Mouse (Mus musculus) CH12.LX (cell line): Measurements from ENCODE around the gene Nfic. TPM values are rescaled to one million over a fixed set of nuclear protein-coding genes. Genes with fewer than 3 reads are reported as not detected.

Source experiments
- DNase-seq: peaks from one replicate; pipeline ENCODE4 v3.0.0-alpha.2; 2013; ENCODE audit errors: extremely low read depth
- H3K27ac ChIP-seq: 2 replicates; pipeline ENCODE4 v1.5.1; 2012; ENCODE audit warnings: low read depth, mild to moderate bottlenecking, control low read depth, moderate library complexity; ENCODE audit not compliant: insufficient read depth
- H3K27me3 ChIP-seq: replicated peaks from 2 replicates; pipeline ENCODE3; 2012; ENCODE audit warnings: inconsistent platforms
- H3K36me3 ChIP-seq, 2 experiments: replicated peaks in 1 of 2; 2 replicates each; pipeline versions ENCODE3 to v1.6.1; 2012; ENCODE audit warnings: inconsistent platforms in 1 of 2, low read length in 1 of 2, mild to moderate bottlenecking in 1 of 2, mixed read lengths in 1 of 2, moderate library complexity in 1 of 2; ENCODE audit not compliant: control insufficient read depth in 1 of 2, insufficient read depth in 1 of 2
- H3K4me1 ChIP-seq, 2 experiments: 2 replicates each; pipeline ENCODE4 v1.6.1; 2012; ENCODE audit warnings: inconsistent platforms in 1 of 2, moderate library complexity in 1 of 2; ENCODE audit not compliant: insufficient read depth in 2 of 2, control insufficient read depth in 1 of 2
- H3K4me2 ChIP-seq: 2 replicates; pipeline ENCODE4 v1.6.1; 2012; ENCODE audit warnings: low read depth, mild to moderate bottlenecking, control low read depth; ENCODE audit not compliant: poor library complexity, insufficient read depth, severe bottlenecking
- H3K4me3 ChIP-seq, 3 experiments: fragments of 150-350 bp in 1 of 3; sonication (generic) in 1 of 3; replicated peaks in 1 of 3; 2 replicates each; pipeline versions ENCODE3 to v1.5.1; 2011 to 2012; ENCODE audit warnings: low read depth in 2 of 3, low read length in 2 of 3, mild to moderate bottlenecking in 2 of 3, moderate library complexity in 2 of 3, control low read depth in 1 of 3, improper control_type of control experiment in 1 of 3, inconsistent platforms in 1 of 3, mixed read lengths in 1 of 3; ENCODE audit not compliant: poor library complexity in 1 of 3
- H3K79me2 ChIP-seq: replicated peaks from 2 replicates; pipeline ENCODE4 v1.6.1; 2012; ENCODE audit warnings: mild to moderate bottlenecking, moderate library complexity; ENCODE audit not compliant: control insufficient read depth, poor library complexity, insufficient read depth, severe bottlenecking; ENCODE audit errors: extremely low read depth
- H3K9ac ChIP-seq: 2 replicates; pipeline ENCODE4 v1.6.1; 2012; ENCODE audit warnings: low read depth, mild to moderate bottlenecking, control low read depth, moderate library complexity; ENCODE audit not compliant: insufficient read depth
- H3K9me3 ChIP-seq: replicated peaks from 2 replicates; pipeline ENCODE3; 2012; ENCODE audit warnings: low read length, inconsistent platforms, mixed read lengths
- BHLHE40 ChIP-seq: IDR thresholded peaks from 2 replicates; pipeline ENCODE4 v1.6.1; 2011; ENCODE audit warnings: mild to moderate bottlenecking, low read depth, low read length, improper control_type of control experiment
- CHD2 ChIP-seq: IDR thresholded peaks from 2 replicates; pipeline ENCODE4 v1.6.1; 2011; ENCODE audit warnings: low read length, improper control_type of control experiment
- EP300 ChIP-seq: IDR thresholded peaks from 2 replicates; pipeline ENCODE4 v1.6.1; 2011; ENCODE audit warnings: low read length, improper control_type of control experiment
- GABPA ChIP-seq: IDR thresholded peaks from 2 replicates; pipeline ENCODE4 v1.6.1; 2012; ENCODE audit warnings: low read depth, low read length, improper control_type of control experiment, inconsistent platforms; ENCODE audit not compliant: insufficient replicate concordance
- HCFC1 ChIP-seq: IDR thresholded peaks from 2 replicates; pipeline ENCODE4 v1.6.1; 2012; ENCODE audit warnings: low read depth, mild to moderate bottlenecking, inconsistent platforms, low read length, improper control_type of control experiment
- IRF4 ChIP-seq: IDR thresholded peaks from 2 replicates; pipeline ENCODE4 v1.6.1; 2014; ENCODE audit warnings: low read depth, mild to moderate bottlenecking, inconsistent platforms, low read length, improper control_type of control experiment
- MAFK ChIP-seq: IDR thresholded peaks from 2 replicates; pipeline ENCODE4 v1.6.1; 2011; ENCODE audit warnings: low read length, improper control_type of control experiment; ENCODE audit not compliant: insufficient replicate concordance
- MAX ChIP-seq: IDR thresholded peaks from 2 replicates; pipeline ENCODE4 v1.6.1; 2011; ENCODE audit warnings: low read length, improper control_type of control experiment
- MAZ ChIP-seq: IDR thresholded peaks from 2 replicates; pipeline ENCODE4 v1.6.1; 2012; ENCODE audit warnings: low read depth, mild to moderate bottlenecking, inconsistent platforms, low read length, improper control_type of control experiment, moderate library complexity
- MXI1 ChIP-seq: IDR thresholded peaks from 2 replicates; pipeline ENCODE4 v1.6.1; 2011; ENCODE audit warnings: mild to moderate bottlenecking, low read depth, low read length, improper control_type of control experiment
- NRF1 ChIP-seq: IDR thresholded peaks from 2 replicates; pipeline ENCODE4 v1.6.1; 2014; ENCODE audit warnings: low read depth, mild to moderate bottlenecking, inconsistent platforms, low read length, improper control_type of control experiment, moderate library complexity
- PAX5 ChIP-seq: IDR thresholded peaks from 2 replicates; pipeline ENCODE4 v1.6.1; 2012; ENCODE audit warnings: low read length, inconsistent platforms, mixed read lengths
- POLR2A ChIP-seq: IDR thresholded peaks from 2 replicates; pipeline ENCODE4 v1.6.1; 2011; ENCODE audit warnings: low read depth, mild to moderate bottlenecking, improper control_type of control experiment, low read length
- RAD21 ChIP-seq: IDR thresholded peaks from 2 replicates; pipeline ENCODE4 v1.6.1; 2011; ENCODE audit warnings: low read depth, mild to moderate bottlenecking, low read length, improper control_type of control experiment, moderate library complexity
- TCF12 ChIP-seq: IDR thresholded peaks from 2 replicates; pipeline ENCODE4 v1.6.1; 2014; ENCODE audit warnings: low read depth, mild to moderate bottlenecking, inconsistent platforms, low read length, improper control_type of control experiment
- USF1 ChIP-seq: IDR thresholded peaks from 2 replicates; pipeline ENCODE4 v1.6.1; 2014; ENCODE audit warnings: low read depth, mild to moderate bottlenecking, inconsistent platforms, low read length, improper control_type of control experiment
- USF2 ChIP-seq: conservative IDR thresholded peaks from 2 replicates; pipeline ENCODE4 v1.6.1; 2011; ENCODE audit warnings: low read depth, low read length, improper control_type of control experiment
- ZC3H11A ChIP-seq: IDR thresholded peaks from 2 replicates; pipeline ENCODE4 v1.6.1; 2012; ENCODE audit warnings: low read depth, mild to moderate bottlenecking, inconsistent platforms, low read length, improper control_type of control experiment
- ZKSCAN1 ChIP-seq: IDR thresholded peaks from 2 replicates; pipeline ENCODE4 v1.6.1; 2012; ENCODE audit warnings: low read depth, inconsistent platforms, low read length, improper control_type of control experiment, borderline replicate concordance
- dilution Hi-C: fragments of 300-500 bp; cut with MboI; formaldehyde crosslinking; loops from 2 replicates; pipeline ENCODE4 v1.14.3; 2020; ENCODE audit warnings: low sequenced_read_pairs; ENCODE audit not compliant: extremely low pct_unique_long_range_greater_than_20kb, extremely low pct_ligation_motif_present
- in situ Hi-C: fragments of 300-500 bp; cut with MboI; formaldehyde crosslinking; loops from 3 replicates; pipeline ENCODE4 v1.14.3; 2019; ENCODE audit warnings: low sequenced_read_pairs, low pct_ligation_motif_present, low pct_unique_long_range_greater_than_20kb, mixed read lengths
- polyA plus RNA-seq: library from polyadenylated mRNA; unstranded; fragments of >175 nt; gene quantifications from 2 replicates; pipeline ENCODE4 v1.2.1, GENCODE M21; 2012; ENCODE audit warnings: low read depth; ENCODE audit not compliant: insufficient read length
- total RNA-seq, 2 experiments: library from RNA; depleted of rRNA; stranded (reverse); fragments of 300-350 nt in 1 of 2; fragments of >200 nt in 1 of 2; gene quantifications; 2 replicates each; pipeline ENCODE4 v1.2.3; 2012 to 2014

Gene Nfic
- total and polyA plus RNA-seq, 3 experiments: 0.07 to 4.7 (median 4.0) TPM

- H3K36me3 ChIP-seq: no peaks in the 10 kb centered on the region
- H3K4me2 ChIP-seq: peak overlapping the region; percentile 76
- peaks cover 21% of the 10 kb centered on the region for H3K79me2 ChIP-seq
- in situ Hi-C loops: no loop called here
- H3K9me3 ChIP-seq: no peaks in the 10 kb centered on the region
- H3K27ac ChIP-seq: no peak overlapping the region
- H3K27me3 ChIP-seq: peaks cover 36% of the 10 kb centered on the region
- peak overlapping the region; percentile 83 for H3K9ac ChIP-seq
- dilution Hi-C loops: no loop called here
- DNase-seq: no peak
- H3K4me1 ChIP-seq: peaks cover 28 to 46% of the 10 kb centered on the region in 2 experiments
- no peak for TF ChIP-seq EP300
- peak; percentile 49; the same call in 1 of the 2 replicates for TF ChIP-seq POLR2A
- no peak for TF ChIP-seq NRF1
- TF ChIP-seq GABPA: no peak
- no peak for TF ChIP-seq MAFK
- TF ChIP-seq IRF4: peak; percentile 44; the same call in 1 of the 2 replicates
- TF ChIP-seq, all 38 proteins: peak for 2
- peak overlapping the region; percentile 52 to 71 (median 69) for H3K4me3 ChIP-seq
Observed at GRCm38 (mm10) chr10:81426897-81427296, 28.5 kb downstream of the Nfic start.

GRCm38 (mm10) chr10:81426081-81426671 is 29.3 kb downstream of the Nfic start:
- in situ Hi-C loops: no loop called here
- Histone ChIP-seq H3K27ac (no peak overlapping the region), H3K79me2 (peaks cover 21% of the 10 kb centered on the region), H3K4me3 (peak overlapping the region; percentile 52 to 71 (median 69)), H3K9ac (peak overlapping the region; percentile 83), H3K9me3 (no peaks in the 10 kb centered on the region), H3K27me3 (peaks cover 30% of the 10 kb centered on the region), H3K4me2 (peak overlapping the region; percentile 76), H3K4me1 (peaks cover 21 to 39% of the 10 kb centered on the region in 2 experiments), H3K36me3 (no peaks in the 10 kb centered on the region)
- DNase-seq: no peak
- TF ChIP-seq TCF12 (peak; percentile 41; the same call in 1 of the 2 replicates), ZKSCAN1 (no peak), HCFC1 (no peak), USF2 (no peak), ZC3H11A (no peak), MAX (peak; percentile 49; the same call in 1 of the 2 replicates), USF1 (no peak), CHD2 (peak; percentile 86), PAX5 (no peak), BHLHE40 (no peak), MAFK (no peak), POLR2A (no peak), MXI1 (peak; percentile 84), RAD21 (no peak), MAZ (0 out of 2 replicates have a peak, but pooled peaks have one; percentile 41)
- dilution Hi-C loops: no loop called here
